Mouse (Mus musculus): ENCODE data around the gene Fbp1. TPM values are rescaled to one million over a fixed set of nuclear protein-coding genes. Genes with fewer than 3 reads are reported as not detected.
A peak's percentile ranks its signal among the peaks of the same experiment; 100 is the strongest.
"Not testable (repeated sequence)": the region's sequence is repeated elsewhere in the genome, so short reads cannot be mapped to it uniquely, and the experiment has no call there.

Gene Fbp1
- polyA plus RNA-seq, 1 experiment from 2014 or later: 18.0 TPM

GRCm38 (mm10) chr13:62884536-62884935 lies 3.5 kb downstream of the Fbp1 start:
- no peak for DNase-seq (ENCODE audit: low spot score)

DNA sequence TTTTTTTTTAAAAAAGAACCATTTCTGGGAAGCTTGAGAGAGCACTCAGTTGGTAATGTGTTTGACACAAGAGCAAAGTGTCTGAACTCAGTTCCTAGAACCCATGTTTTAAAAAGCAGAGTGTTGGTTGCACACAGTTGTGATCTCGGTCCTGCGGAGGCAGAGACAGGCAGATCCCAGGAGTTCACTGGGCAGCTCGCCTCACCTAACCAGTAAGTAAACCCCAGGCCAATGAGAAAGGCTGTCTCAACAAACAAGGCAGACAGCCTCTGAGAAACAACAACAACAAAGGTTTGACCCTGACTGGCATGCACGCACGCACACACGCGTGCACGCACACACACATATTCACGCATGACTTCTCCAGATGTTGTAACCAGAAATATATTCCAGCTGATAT lies 4.2 kb downstream of the Fbp1 start:
- DNase-seq (ENCODE audit: low spot score): no peak

DNA sequence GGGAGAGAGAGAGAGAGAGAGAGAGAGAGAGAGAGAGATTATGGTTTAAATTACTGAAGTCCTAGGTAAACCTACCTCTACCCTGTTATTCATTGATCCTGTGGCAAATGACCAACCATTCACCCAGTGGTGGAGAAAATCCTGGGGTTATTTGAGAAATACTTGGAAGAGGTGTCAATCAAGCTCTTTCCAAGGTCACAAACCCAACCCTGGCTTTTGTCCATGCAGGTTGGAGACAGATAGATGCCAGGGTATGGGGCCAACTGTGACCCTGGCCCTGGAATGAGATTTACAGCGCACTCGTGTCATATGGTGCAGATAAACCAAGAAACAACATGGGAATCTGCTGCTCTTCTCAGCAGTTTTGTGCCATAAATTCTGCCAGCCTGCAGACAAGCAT lies 4.6 kb downstream of the Fbp1 start:
- DNase-seq (ENCODE audit: low spot score): no peak

GRCm38 (mm10) chr13:62882856-62883255 lies 5.2 kb downstream of the Fbp1 start:
- DNase-seq (ENCODE audit: low spot score): no peak

- DNase-seq (ENCODE audit: low spot score): no peak
Observed at GRCm38 (mm10) chr13:62881336-62881735, 6.7 kb downstream of the Fbp1 start.

DNA sequence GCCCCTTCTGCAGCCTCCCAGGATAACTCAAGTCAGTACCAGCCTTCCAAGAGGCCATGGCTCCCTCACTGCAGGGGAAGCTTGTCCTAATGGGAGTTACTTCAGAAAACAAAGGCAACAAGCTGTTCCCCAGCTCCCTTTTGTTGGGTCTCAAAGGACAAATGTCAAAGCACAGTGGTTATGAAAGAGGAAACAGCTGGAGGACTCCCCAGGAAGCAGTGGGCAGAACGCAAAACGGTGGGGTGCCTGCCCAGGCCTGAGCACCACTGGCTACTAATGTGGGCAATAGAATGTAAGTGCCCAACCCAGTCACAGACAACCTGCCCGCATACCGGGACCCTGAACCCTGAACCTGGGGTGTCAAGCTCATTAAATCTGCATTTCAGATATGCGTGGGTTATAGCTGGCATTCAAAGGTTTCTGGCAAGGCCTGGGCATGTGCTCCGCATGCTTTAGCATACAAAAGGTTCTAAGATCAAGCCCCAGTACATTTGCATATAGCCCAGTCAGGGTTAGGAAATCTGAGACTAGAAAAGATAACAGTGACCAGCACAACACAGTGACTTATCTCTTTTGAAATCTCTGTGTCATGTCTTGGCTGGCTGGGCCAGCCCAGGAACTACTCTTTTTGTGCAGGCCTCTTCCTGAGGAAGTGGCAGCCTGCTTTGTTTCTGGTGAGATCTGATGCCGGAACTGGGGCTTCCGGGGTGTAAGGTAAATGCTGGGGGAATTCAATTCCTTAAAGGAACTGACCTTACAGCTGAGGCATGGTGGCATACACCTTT lies 8.1 kb downstream of the Fbp1 start:
- peak; percentile 85 for DNase-seq (ENCODE audit: low spot score)

GRCm38 (mm10) chr13:62879411-62879810 lies 8.7 kb downstream of the Fbp1 start:
- no peak for DNase-seq (ENCODE audit: low spot score)

- no peak for DNase-seq (ENCODE audit: low spot score)
Observed at GRCm38 (mm10) chr13:62877247-62877646, 10.8 kb downstream of the Fbp1 start.

DNA sequence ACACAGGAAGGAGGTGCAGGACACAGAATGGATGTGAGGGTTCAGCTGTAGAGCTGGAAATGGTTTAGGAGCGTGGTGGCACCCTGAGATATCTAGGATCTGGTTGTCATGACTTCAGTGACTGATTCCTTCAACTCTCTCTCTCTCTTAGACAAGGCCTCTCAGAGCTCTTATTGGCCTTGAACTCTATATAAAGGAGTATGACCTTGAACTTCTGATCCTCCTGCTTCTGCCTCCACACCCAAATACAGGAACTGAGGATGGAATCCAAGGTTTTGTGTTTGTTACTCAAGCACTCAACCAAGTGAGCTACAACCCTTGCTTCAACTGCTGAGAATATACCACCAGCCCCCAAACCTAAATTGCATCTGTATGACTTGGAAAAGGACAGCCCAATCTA lies 12.0 kb downstream of the Fbp1 start:
- no peak for DNase-seq (ENCODE audit: low spot score)

DNA sequence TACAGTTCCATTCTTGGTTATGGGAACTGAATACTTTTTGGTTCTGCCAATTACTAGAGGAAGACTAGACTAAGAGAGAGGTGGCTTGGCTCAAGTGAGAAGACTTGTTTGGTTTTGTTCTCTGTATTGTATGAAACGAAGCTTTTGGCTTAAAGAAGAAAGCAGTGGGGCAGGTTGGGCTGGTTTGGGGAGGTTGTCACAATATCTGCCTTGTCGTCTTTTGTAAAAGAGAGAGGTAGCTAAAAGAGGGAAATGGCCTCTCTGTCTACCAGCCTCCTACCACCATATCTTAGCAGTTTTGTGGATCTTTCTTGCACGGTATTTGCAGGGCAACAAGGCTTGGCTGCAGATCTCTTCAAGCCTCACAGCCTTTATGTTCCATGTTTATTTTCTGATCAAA lies 15.8 kb downstream of the Fbp1 start:
- no peak for DNase-seq (ENCODE audit: low spot score)

DNA sequence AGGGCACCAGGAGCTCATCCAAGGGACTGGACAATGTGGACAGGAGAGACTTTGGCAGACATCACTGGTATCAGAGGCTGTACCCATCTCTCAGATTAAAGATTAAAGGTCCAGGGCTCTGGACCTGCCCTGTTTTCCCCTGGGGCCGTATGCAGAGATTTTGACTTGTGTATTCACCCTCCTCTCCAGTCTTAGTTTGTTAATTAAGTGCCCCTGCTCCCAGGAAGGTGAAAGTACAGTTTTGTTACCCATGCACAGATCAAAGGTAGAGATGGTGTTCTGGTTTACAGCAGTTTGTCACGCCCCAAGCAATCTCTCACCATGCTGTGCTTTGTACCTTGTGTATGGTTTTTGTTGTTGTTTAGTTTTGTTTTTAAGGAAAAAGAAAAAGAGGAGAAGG lies 17.5 kb downstream of the Fbp1 start:
- DNase-seq (ENCODE audit: low spot score): no peak

DNA sequence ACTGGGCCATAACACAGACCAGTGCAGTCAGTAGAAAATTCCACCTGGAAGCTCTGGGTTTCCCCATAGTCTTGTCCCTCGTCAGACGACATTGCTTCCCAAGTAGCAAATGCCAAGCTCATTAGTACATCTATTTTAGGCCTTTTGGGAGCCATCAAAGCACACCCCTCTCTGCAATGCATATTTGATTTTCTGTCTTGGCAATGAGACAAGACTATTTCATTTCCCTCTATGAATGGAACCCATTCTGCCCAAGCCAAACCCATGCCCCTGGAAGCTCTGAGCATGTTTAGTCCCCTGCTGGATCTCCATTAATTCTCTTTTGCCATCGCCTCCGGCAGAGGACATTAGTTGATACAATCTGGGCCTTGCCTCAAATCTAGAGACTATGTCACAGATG lies 21.3 kb downstream of the Fbp1 start:
- no peak for DNase-seq (ENCODE audit: low spot score)

- DNase-seq (ENCODE audit: low spot score): no peak
Observed at GRCm38 (mm10) chr13:62865651-62866315, 22.3 kb downstream of the Fbp1 start.

DNA sequence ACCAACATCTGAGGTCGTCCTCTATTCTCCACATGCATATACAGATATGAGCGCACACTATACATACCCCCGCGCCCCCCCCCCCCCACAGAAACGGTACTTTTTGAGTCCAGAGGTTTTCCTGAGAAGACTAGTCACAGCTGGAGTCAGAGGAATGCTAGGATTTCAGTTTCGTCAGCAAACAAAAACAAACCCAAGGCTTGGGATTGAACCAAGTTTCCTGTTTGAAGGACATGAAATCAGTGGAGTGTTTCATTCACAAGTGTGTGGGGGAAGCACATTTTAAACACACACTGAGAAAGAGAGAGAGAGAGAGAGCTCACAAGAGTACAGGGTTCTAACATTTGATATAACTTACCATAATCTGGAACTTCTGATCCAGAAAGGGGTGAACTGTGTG lies 24.3 kb downstream of the Fbp1 start:
- no peak for DNase-seq (ENCODE audit: low spot score)

- DNase-seq (ENCODE audit: low spot score): no peak
Observed at GRCm38 (mm10) chr13:62862875-62863274, 25.2 kb downstream of the Fbp1 start.

- no peak for DNase-seq (ENCODE audit: low spot score)
Observed at GRCm38 (mm10) chr13:62860068-62860467, 28.0 kb downstream of the Fbp1 start.

DNA sequence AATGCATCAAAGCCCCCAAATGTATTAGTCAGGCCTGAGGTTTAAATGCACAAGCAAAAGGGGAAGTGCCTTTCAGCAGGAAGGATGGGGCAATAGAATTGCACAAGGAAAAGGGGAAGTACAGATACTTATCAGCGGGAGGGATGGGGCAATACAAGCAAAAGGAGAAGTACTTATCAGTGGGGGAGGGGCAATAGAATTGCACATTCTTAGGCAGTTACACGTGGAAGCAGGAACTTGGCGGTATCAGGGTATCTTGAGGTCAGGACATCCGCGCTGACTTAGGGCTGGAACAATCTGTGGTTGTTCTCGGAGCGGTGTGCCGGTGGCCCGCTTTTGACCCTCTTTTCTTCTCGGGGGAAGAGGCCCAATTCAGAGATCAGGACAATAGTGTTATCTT lies 28.8 kb downstream of the Fbp1 start:
- DNase-seq (ENCODE audit: low spot score): not testable (repeated sequence)

DNA sequence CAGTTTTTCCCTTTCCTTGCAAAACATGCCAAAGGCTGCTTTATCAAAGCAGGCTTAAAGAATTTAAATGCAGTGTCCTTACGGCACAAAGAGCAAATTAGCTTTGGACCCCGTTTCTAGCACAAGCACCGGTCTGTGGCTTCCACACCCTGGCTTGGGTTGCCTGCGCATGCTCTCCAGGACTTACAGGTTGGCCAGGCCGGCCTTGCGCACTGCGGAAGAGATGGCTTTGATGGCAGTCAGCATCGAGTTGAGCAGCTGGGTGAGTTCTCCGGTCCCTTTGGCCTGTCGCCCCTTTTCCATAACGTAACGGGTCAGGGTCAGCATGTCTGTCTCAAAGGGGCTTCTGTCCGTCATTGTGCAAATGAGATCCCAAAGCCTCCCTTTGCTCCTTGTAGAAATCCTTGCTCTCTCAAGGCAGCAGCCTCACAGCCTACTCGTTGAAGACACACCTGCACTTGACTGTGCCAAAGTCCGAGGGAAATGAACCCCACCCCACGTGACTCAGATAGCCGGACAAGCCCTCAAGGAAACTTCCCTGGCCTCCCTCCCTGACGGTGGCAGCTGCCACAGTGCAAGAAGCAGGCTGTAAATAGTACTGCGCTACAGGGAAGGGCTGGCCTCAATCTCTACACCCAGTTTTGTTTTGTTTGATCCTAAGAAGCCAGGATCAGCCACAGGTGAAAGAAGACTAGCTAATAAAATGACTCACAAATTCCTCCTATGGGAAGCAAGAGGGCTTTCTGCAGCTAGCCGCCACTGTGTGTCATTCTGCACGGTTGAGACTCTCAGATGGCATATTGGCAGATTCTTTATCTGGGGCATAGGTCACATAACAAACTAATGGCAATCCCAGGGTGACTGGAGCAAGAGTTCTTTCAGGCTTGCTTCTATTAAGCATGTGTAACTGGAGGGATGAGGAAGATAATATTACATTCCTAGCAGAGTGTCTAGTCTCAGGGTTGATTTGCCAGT lies 29.9 kb downstream of the Fbp1 start, which contains the start of gene Fbp2:
Gene Fbp2, minus strand, starts transcription at position 482 of the 975 bp plus-strand sequence.
- DNase-seq (ENCODE audit: low spot score): no peak

DNA sequence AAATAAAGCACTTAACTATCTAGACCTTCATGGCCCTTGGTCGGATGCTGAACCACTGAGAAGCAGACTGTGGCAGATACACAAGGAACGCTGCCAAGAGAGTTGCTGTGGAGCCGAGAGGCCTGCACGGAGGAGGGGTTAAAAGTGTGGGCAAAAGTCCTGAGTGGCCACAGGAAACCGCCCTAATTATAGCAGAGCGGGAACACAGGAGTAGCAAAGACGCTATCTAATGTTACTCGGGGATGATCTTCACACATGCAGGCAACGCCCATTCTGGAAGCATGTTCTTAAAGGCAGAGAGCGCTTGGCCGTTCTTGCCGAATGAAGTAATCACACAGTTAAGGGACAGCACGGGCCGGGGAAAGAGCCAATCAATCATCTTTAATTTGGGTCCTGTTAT lies 31.2 kb downstream of the Fbp1 start:
- no peak for DNase-seq (ENCODE audit: low spot score)

DNA sequence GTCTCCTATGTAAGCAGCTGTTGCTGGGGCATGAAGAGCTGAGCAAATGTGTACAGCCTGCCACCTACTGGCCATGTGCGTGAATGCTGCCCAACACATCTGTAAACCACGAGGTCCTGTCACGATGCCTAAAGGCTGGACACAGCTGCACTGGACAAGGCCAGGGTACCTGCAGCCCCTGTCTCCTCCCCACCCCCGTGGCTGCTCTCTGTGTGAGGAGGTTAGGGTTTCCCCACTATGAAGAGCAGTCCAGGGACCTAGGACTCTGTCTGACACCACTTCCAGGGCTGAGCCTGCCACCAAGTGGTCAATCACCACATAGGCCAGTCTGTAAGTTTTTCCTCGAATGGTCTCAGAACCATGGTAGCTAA lies 31.8 kb downstream of the Fbp1 start:
- DNase-seq (ENCODE audit: low spot score): peak; percentile 83

DNA sequence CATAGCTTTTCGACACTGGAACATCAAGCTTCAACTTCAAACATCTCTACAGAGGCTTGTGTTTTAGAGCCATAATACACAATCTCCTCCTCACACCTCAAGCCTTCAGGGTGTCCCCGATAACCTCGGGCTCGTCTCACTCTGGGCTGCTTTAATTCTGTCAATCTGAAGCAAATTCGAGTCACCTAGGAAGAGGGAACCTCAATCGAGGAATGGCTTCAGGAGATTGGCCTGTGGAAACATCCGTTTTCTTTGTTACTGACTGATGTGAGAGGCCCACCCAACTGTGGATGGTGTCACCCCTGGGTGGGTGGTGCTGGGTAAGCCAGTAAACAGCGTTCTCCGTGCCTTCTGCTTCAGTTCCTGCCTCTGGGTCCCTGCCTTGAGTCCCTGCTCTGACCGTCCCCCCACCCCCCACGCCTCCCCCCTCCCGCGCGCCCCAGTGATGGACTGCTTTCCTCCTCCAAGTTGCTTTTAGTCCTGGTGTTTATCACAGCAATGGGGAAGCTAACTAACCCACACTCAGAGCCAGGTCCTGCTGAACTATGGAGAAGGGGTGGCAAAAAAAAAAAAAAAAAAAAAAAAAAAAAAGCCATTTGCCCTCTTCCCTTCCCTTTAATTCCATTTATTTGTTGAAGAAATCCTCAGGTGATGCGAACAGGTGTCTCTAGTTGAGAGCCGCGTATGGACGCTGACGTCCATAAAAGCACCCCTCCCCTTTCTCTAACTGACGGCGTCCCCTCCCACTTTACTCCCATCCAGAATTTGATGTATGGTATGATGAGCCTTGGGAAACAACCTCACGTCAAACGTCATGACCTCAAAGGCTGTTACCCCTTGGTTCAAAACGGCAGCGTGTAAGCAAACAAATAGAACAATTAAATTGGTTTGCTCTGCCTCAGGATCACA lies 32.4 kb downstream of the Fbp1 start:
- DNase-seq (ENCODE audit: low spot score): peak; percentile 14

Measured in thymus, postnatal 0 days (tissue).